Mouse (Mus musculus) brain, embryonic 14.5 days (tissue): ENCODE measurements around the gene Slc25a19. TPM values are rescaled to one million over a fixed set of nuclear protein-coding genes. Genes with fewer than 3 reads are reported as not detected.

Source experiments
- DNase-seq: peaks from one replicate; pipeline ENCODE4 v3.0.0-alpha.2; 2011; ENCODE audit warnings: low read depth
- CTCF ChIP-seq: fragments of 200-500 bp; IDR thresholded peaks from 2 replicates; pipeline ENCODE4 v1.5.1; 2012; ENCODE audit warnings: inconsistent platforms, mild to moderate bottlenecking, moderate library complexity, borderline replicate concordance; ENCODE audit not compliant: insufficient read depth, insufficient read length; ENCODE audit errors: extremely low read depth
- POLR2A ChIP-seq: fragments of 200-500 bp; IDR thresholded peaks from 2 replicates; pipeline ENCODE4 v1.6.1; 2012; ENCODE audit warnings: mild to moderate bottlenecking, inconsistent platforms, borderline replicate concordance; ENCODE audit not compliant: poor library complexity, insufficient read depth, insufficient read length, severe bottlenecking; ENCODE audit errors: extremely low read depth
- polyA plus RNA-seq: library from polyadenylated mRNA; depleted of rRNA; stranded (reverse); fragments of >200 nt; gene quantifications from 2 replicates; pipeline ENCODE4 v1.2.3, GENCODE M21; 2012

The Slc25a19 gene
- polyA plus RNA-seq, 1 experiment = 55.1 TPM

DNA sequence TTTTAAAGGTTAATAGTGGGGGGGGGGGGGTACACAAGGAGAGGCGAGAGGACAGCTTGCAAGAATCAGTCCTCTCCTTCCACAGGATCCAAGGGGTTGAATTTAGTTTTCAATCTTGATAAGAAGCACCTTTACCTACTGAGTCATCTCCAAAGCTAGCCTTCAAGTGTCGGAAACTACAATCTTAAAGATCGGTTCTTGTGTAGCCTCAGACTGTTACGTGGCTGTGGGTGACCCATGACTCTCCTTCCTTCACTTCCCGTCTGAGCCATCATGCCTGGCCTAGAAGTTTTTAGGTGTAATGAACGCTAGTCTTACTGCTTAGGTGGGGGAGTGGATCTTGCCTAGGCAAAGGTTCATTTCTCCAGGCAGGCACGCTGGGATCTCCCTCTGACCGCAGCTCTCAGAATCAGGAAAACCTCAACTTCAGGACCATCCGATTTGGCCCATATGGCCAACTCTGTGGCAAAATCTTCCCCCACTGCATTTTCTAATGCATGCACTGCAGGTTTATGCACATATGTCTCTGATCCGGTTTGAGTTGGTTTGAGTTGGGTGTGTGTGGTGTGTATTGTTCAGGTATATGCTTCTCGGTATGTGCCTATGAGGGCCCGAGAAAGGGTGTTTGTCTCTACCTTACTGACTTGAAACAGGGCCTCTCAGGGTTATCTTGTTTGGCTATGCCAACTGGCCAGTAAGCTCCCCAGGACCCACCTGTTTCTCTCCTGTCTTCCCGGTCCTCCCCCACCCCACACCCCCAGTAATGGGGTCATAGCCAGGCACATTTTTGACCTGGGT is 1.8 kb upstream of the Slc25a19 start:
- TF ChIP-seq POLR2A (no peak), CTCF (no peak)
- no peak for DNase-seq

- DNase-seq = no peak
These were observed 488 bp upstream of the Slc25a19 start for GRCm38 (mm10) chr11:115628465-115629101.

DNA sequence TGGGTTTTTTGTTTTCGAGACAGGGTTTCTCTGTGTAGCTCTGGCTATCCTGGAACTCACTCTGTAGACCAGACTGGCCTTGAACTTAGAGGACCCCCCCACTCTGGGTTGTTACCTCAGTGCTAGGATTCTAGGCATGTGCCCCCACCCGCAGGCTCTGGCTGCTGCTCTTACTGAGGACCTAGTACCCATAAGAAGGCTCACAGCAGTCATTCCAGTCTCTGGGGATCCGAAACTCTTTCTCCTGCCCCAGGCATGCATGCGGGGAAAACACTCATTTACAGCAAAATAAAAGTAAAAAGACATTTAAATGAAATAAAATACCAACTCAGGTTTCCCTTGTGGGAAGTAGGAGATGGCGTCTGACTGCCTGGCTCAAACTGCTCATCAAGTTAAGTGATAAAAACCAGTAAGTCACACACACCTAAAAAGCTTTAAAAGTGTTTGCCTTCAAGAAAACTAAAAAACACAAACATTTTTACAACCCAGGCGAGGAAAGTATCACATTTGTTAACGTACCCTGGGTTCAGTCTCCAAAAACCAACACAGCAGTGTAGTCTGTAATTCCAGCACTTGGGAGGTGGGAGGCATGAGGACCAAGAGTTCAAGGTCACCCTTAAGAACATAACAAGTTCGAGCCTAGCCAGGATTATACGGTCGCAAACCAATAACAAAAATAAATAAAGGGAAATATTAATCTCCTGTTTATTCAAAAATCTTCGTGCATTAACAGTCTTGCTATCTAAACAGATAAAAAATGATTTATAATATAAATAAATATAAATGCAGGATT is 1.1 kb downstream of the Slc25a19 start:
- TF ChIP-seq CTCF (no peak), POLR2A (no peak)
- DNase-seq = no peak

More at GRCm38 (mm10) chr11:115628465-115629101, 488 bp upstream of the Slc25a19 start:
- no peak for TF ChIP-seq POLR2A
- no peak for TF ChIP-seq CTCF

GRCm38 (mm10) chr11:115625877-115626276 is 2.2 kb downstream of the Slc25a19 start:
- TF ChIP-seq CTCF = no peak
- TF ChIP-seq POLR2A = no peak
- DNase-seq = no peak

- TF ChIP-seq POLR2A (no peak), CTCF (peak; percentile 28; the same call in 1 of the 2 replicates)
- no peak for DNase-seq
These were observed 4.5 kb downstream of the Slc25a19 start for GRCm38 (mm10) chr11:115623487-115624070.

- TF ChIP-seq POLR2A = no peak
- TF ChIP-seq CTCF = no peak
- no peak for DNase-seq
These were observed 8.1 kb downstream of the Slc25a19 start for GRCm38 (mm10) chr11:115619949-115620348.

DNA sequence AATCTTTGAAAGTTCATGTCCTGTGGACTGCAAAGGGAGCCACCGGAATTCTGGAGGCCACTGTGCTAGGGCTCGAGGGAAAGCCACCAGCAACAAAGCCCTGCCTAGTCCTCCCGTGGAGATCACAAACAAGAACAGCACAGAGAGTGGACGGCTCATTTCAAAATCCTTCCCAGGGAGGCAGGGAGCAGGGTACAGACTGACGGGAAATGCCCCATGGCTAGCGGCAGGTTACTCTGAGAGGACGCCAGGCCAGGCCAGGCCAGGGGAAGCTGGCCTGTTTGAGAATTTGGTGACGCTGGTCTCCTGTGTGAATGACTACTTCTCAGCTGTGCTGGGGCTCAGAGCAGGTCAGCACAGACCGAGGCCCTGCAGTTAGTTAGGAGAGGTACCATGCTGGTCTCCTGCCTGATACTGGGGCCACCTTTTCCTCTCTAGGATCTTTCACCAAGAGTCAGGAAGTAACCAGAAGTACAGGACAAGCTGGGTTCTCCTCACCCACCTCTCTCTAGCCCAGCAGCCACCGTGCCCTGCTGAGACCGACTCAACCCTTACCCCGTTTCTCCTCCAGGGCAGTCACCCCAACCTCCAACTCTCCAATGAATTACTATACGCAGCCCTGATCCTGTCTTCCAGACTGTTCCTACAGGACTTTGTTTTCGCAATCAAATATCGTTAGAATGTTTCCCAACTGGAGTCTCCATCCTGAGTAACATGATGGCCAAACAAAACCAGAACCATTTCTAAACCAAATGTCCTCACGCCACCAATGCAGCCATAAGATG is 9.2 kb downstream of the Slc25a19 start:
- TF ChIP-seq POLR2A (no peak), CTCF (no peak)
- DNase-seq = no peak

DNA sequence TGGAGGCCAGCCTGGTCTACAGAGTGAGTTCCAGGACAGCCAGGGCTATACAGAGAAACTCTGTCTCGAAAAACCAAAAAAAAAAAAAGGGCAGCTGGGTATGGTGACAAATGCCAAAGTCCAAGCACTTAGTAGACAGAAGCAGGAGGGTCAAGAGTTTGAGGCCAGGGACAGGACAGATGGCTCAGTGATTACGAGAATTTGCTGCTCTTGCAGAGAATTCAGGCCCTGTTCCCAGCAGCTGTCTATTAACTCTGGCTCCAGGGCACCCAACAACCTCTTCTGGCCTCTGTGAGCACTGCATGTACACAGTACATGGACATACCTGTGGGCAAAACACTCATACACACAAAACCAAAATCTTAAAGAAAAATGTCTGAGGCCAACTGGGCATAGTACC is 10.1 kb downstream of the Slc25a19 start:
- DNase-seq = no peak
- TF ChIP-seq POLR2A = no peak
- TF ChIP-seq CTCF = no peak

DNA sequence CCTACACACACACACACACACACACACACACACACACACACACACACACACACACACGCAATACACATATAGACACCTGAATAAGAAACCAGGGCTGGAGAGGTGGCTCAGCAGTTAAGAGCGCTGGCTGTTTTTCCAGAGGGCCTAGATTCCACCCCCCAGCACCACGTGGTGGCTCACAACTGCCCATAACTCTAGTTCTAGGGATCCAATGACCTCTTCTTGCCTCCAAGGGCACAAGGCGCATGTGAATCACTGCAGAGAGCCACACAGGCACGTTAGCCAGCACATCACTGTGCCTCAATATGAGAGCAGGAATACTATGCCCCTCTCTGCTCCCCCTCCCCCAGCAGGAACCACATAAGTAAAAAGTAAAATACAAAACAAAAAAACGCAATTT is 11.2 kb downstream of the Slc25a19 start:
- TF ChIP-seq CTCF (no peak), POLR2A (no peak)

GRCm38 (mm10) chr11:115616371-115616770 is 11.7 kb downstream of the Slc25a19 start:
- no peak for DNase-seq
- no peak for TF ChIP-seq CTCF
- TF ChIP-seq POLR2A = no peak

More for the DNA sequence above, 11.2 kb downstream of the Slc25a19 start:
- no peak for DNase-seq
